ENCODE assay signal across 8 mouse cellular contexts in the genomic region with DNA sequence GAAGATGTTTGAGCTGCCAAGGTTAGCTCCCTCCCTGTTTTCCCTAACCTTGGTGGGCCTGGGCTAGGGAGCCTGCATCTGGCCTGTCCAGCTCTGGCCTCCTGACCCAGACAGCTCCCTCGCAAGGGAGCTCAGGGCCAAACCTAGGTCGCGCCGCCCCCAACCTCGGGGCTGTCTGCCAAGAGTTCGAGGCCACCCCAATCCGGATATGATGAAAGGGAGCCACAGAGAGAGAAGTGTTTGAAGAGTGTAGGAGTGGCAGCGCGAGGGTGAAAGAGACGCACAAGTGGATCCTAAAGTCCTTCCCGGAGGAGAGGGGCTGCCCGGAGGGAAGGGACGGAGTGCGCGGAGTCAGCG. TPM values are rescaled to one million over a fixed set of nuclear protein-coding genes. Genes with fewer than 3 reads are reported as not detected.
DNase-seq lines count a peak whose midpoint lies in the region; ATAC-seq and TF ChIP-seq lines count a peak whose summit lies in the region.

Gene Mdfic, plus strand, starts transcription at position 201 of the 357 bp plus-strand sequence.

- in situ Hi-C loops in CH12.LX (cut with MboI; ENCODE audit: low pct_ligation_motif_present, low pct_unique_long_range_greater_than_20kb, low sequenced_read_pairs), result no loop called here

- H3K36me3 ChIP-seq in CH12.LX (replicated peaks in 1 of 2; ENCODE audit: control insufficient read depth in 1 of 2, insufficient read depth in 1 of 2, low read length in 1 of 2), result peaks cover 3 to 16% of the 10 kb centered on the region in 2 experiments
- H3K36me3 ChIP-seq in forebrain, embryonic 16.5 days (ENCODE audit: control insufficient read depth, insufficient read depth), result no peaks in the 10 kb centered on the region
- no peaks in the 10 kb centered on the region for H3K36me3 ChIP-seq in limb, embryonic 12.5 days
- no peaks in the 10 kb centered on the region for H3K36me3 ChIP-seq in midbrain, embryonic 12.5 days

- under 1% methylated on average over 16 of the region's 16 CpGs for WGBS in forebrain, embryonic 16.5 days
- WGBS in limb, embryonic 12.5 days, result 1% methylated on average over 16 of the region's 16 CpGs
- WGBS in midbrain, embryonic 12.5 days, result 0% methylated on average over 16 of the region's 16 CpGs

- H3K27me3 ChIP-seq in CH12.LX (replicated peaks), result no peaks in the 10 kb centered on the region
- H3K27me3 ChIP-seq in forebrain, embryonic 16.5 days (replicated peaks; ENCODE audit: control insufficient read depth, insufficient read depth, low read length), result no peaks in the 10 kb centered on the region
- no peaks in the 10 kb centered on the region for H3K27me3 ChIP-seq in limb, embryonic 12.5 days
- H3K27me3 ChIP-seq in midbrain, embryonic 12.5 days, result peaks cover 4% of the 10 kb centered on the region

- H3K9me3 ChIP-seq in CH12.LX (replicated peaks; ENCODE audit: low read length), result no peaks in the 10 kb centered on the region
- no peaks in the 10 kb centered on the region for H3K9me3 ChIP-seq in forebrain, embryonic 16.5 days (ENCODE audit: control insufficient read depth, low read length)
- H3K9me3 ChIP-seq in limb, embryonic 12.5 days, result no peaks in the 10 kb centered on the region
- H3K9me3 ChIP-seq in midbrain, embryonic 12.5 days, result no peaks in the 10 kb centered on the region

- peak; percentile 50 for ATAC-seq in activated CD4-positive, CD25-positive, alpha-beta regulatory T cell, adult 4 months
- peak; percentile 30; the same call in 1 of the 2 replicates for ATAC-seq in forebrain, embryonic 16.5 days
- ATAC-seq in hematopoietic stem cell, adult 5-6 weeks (replicated peaks in 1 of 2; ENCODE audit: insufficient read depth in 1 of 2, low FRiP score in 2 of 2, low TSS enrichment in 1 of 2, low read depth in 1 of 2, poor library complexity in 2 of 2, severe bottlenecking in 2 of 2), result peak; percentile 35 to 57
- peak; percentile 39; the same call in 1 of the 2 replicates for ATAC-seq in limb, embryonic 12.5 days (ENCODE audit: insufficient number of reproducible peaks, insufficient read depth, low FRiP score, low TSS enrichment, low read depth)
- ATAC-seq in midbrain, embryonic 12.5 days (ENCODE audit: low FRiP score, low read depth), result peak; percentile 69

- peak within 1 kb of the TSS; percentile 88 for H3K4me2 ChIP-seq in CH12.LX (ENCODE audit: insufficient read depth, low read depth, poor library complexity, severe bottlenecking)
- H3K4me2 ChIP-seq in forebrain, embryonic 16.5 days (ENCODE audit: low read length), result peak within 1 kb of the TSS; percentile 91
- H3K4me2 ChIP-seq in limb, embryonic 12.5 days, result peak within 1 kb of the TSS; percentile 83
- peak within 1 kb of the TSS; percentile 95 for H3K4me2 ChIP-seq in midbrain, embryonic 12.5 days (replicated peaks)

- peak; percentile 39 for DNase-seq in CH12.LX (ENCODE audit: extremely low read depth)
- peak; percentile 43 for DNase-seq in testis, postnatal 14 days (ENCODE audit: low spot score)
- DNase-seq in cerebellum, postnatal 14 days, result no peak

- no peak for TF ChIP-seq RAD21 in CH12.LX (IDR thresholded peaks at IDR 0.05; ENCODE audit: low read depth, low read length)

- no peak for TF ChIP-seq EP300 in CH12.LX (IDR thresholded peaks at IDR 0.05; ENCODE audit: low read length)

- TF ChIP-seq POLR2A in CH12.LX (IDR thresholded peaks at IDR 0.05; ENCODE audit: low read depth, low read length), result no peak

- peaks cover 8% of the 10 kb centered on the region; the same call in 1 of the 2 replicates for H3K79me2 ChIP-seq in CH12.LX (replicated peaks; ENCODE audit: control insufficient read depth, extremely low read depth, insufficient read depth, poor library complexity, severe bottlenecking)

- H3K9ac ChIP-seq in CH12.LX (ENCODE audit: insufficient read depth, low read depth), result peak within 1 kb of the TSS; percentile 79
- H3K9ac ChIP-seq in forebrain, embryonic 16.5 days (replicated peaks; ENCODE audit: low read depth, low read length), result peak within 1 kb of the TSS; percentile 63
- peak within 1 kb of the TSS; percentile 75 for H3K9ac ChIP-seq in limb, embryonic 12.5 days (replicated peaks)
- peak within 1 kb of the TSS; percentile 82 for H3K9ac ChIP-seq in midbrain, embryonic 12.5 days (replicated peaks)

- peak within 1 kb of the TSS; percentile 73 to 90 (median 87) for H3K4me3 ChIP-seq in CH12.LX (replicated peaks in 1 of 3; ENCODE audit: low read depth in 2 of 3, low read length in 2 of 3, poor library complexity in 1 of 3)
- H3K4me3 ChIP-seq in forebrain, embryonic 16.5 days (replicated peaks; ENCODE audit: low read length), result peak within 1 kb of the TSS; percentile 54
- H3K4me3 ChIP-seq in limb, embryonic 12.5 days (replicated peaks), result peak within 1 kb of the TSS; percentile 58
- H3K4me3 ChIP-seq in midbrain, embryonic 12.5 days, result peak within 1 kb of the TSS; percentile 66

- peak within 1 kb of the TSS; percentile 48 for H3K27ac ChIP-seq in CH12.LX (ENCODE audit: insufficient read depth, low read depth)
- H3K27ac ChIP-seq in forebrain, embryonic 16.5 days (ENCODE audit: low read length), result no peak within 1 kb of the TSS
- peak within 1 kb of the TSS; percentile 89 for H3K27ac ChIP-seq in limb, embryonic 12.5 days
- H3K27ac ChIP-seq in midbrain, embryonic 12.5 days (replicated peaks), result peak within 1 kb of the TSS; percentile 27; the same call in 1 of the 2 replicates

- TF ChIP-seq CTCF in CH12.LX (conservative IDR thresholded peaks at IDR 0.05 in 1 of 2, IDR thresholded peaks at IDR 0.05 in 1 of 2; ENCODE audit: low read depth in 2 of 2, low read length in 2 of 2), result no peak

- peaks cover 3 to 11% of the 10 kb centered on the region in 2 experiments; a peak in 3 of 4 replicates for H3K4me1 ChIP-seq in CH12.LX (ENCODE audit: control insufficient read depth in 1 of 2, insufficient read depth in 2 of 2)
- peaks cover 11% of the 10 kb centered on the region for H3K4me1 ChIP-seq in forebrain, embryonic 16.5 days (replicated peaks; ENCODE audit: control insufficient read depth, insufficient read depth, low read length)
- peaks cover 27% of the 10 kb centered on the region for H3K4me1 ChIP-seq in limb, embryonic 12.5 days (replicated peaks)
- H3K4me1 ChIP-seq in midbrain, embryonic 12.5 days, result 0 out of 2 replicates have a peak, but pooled peaks cover 7% of the 10 kb centered on the region

- dilution Hi-C loops in CH12.LX (cut with MboI; ENCODE audit: extremely low pct_ligation_motif_present, extremely low pct_unique_long_range_greater_than_20kb, low sequenced_read_pairs), result no loop called here

TF ChIP-seq in CH12.LX, 34 proteins besides CTCF, POLR2A, EP300 and RAD21:
- no peak for TF ChIP-seq PAX5 (IDR thresholded peaks at IDR 0.05; ENCODE audit: low read length)
- TF ChIP-seq TBP (conservative IDR thresholded peaks at IDR 0.05; ENCODE audit: low read depth, low read length), result no peak
- no peak for TF ChIP-seq ZKSCAN1 (IDR thresholded peaks at IDR 0.05; ENCODE audit: borderline replicate concordance, low read depth, low read length)
- 0 out of 2 replicates have a peak, but pooled peaks have one; percentile 18 for TF ChIP-seq ZMIZ1 (IDR thresholded peaks at IDR 0.05; ENCODE audit: low read depth, low read length)
- peak; percentile 47; the same call in 1 of the 2 replicates for TF ChIP-seq ELF1 (IDR thresholded peaks at IDR 0.05; ENCODE audit: low read depth, low read length)
- TF ChIP-seq NELFE (IDR thresholded peaks at IDR 0.05; ENCODE audit: low read depth, low read length), result peak; percentile 45; the same call in 1 of the 2 replicates
- TF ChIP-seq TCF12 (IDR thresholded peaks at IDR 0.05; ENCODE audit: low read depth, low read length), result peak; percentile 29; the same call in 1 of the 2 replicates

RNA-seq across cellular contexts. Expression of gene Mdfic, which starts in this region (rescaled TPM):
- 10.5 and 14.1 TPM in 2 replicates for total RNA-seq in CH12.LX (2012; rRNA removed)
- 14.7 and 15.1 TPM in 2 replicates for total RNA-seq in CH12.LX (2014; rRNA removed)
- polyA plus RNA-seq in CH12.LX (2012; ENCODE audit: insufficient read length, low read depth), result 8.3 and 8.9 TPM in 2 replicates
- polyA plus RNA-seq in activated CD4-positive, CD25-positive, alpha-beta regulatory T cell, adult 4 months (2017; shearing (Covaris generic)), result 10 to 100 TPM; 16.2 to 20.8 TPM
- polyA plus RNA-seq in forebrain, embryonic 16.5 days (2015; fragmentation: Nextera tagmentation; extraction: Ambion mirVana), result 1.7 and 1.8 TPM in 2 replicates
- 25.6 and 33.5 TPM in 2 replicates for total RNA-seq in hematopoietic stem cell, adult 5-6 weeks (2017)
- polyA plus RNA-seq in limb, embryonic 12.5 days (2016; fragmentation: Nextera tagmentation; extraction: Ambion mirVana), result 7.4 and 8.8 TPM in 2 replicates
- polyA plus RNA-seq in midbrain, embryonic 12.5 days (2016; fragmentation: Nextera tagmentation; extraction: Ambion mirVana), result 4.9 and 5.2 TPM in 2 replicates

Comparison
In these comparisons a context has a peak if more than half of its experiments do, and no peak if none do; other contexts are left out.
1. DNase-seq: peak in CH12.LX (single experiment) and testis, postnatal 14 days (single experiment); none in cerebellum, postnatal 14 days (0 of 2).
2. Peak in every context shown above with its lines, with median percentiles within 50 percentile points of each other: H3K4me2 ChIP-seq, H3K4me3 ChIP-seq, H3K9ac ChIP-seq and ATAC-seq.